Mouse (Mus musculus) stomach, postnatal 0 days (tissue): ENCODE measurements around the gene 4930415O20Rik. TPM values are rescaled to one million over a fixed set of nuclear protein-coding genes. Genes with fewer than 3 reads are reported as not detected.

Experiments used
- ATAC-seq: fragments of 200-750 bp; cut with Nextera tagmentation; 2 replicates; pipeline ENCODE4 v1.8.0; 2017; ENCODE audit not compliant: low FRiP score, low TSS enrichment
- DNase-seq: peaks from one replicate; pipeline ENCODE4 v3.0.0-alpha.2; 2016; ENCODE audit warnings: low spot score
- H3K27ac ChIP-seq: fragments of 300-500 bp; sonication (generic); replicated peaks from 2 replicates; pipeline ENCODE4 v1.5.1; 2014; ENCODE audit warnings: mild to moderate bottlenecking, control low read depth
- H3K27me3 ChIP-seq: fragments of 300-500 bp; sonication (generic); 2 replicates; pipeline ENCODE4 v1.6.1; 2014; ENCODE audit warnings: low read length; ENCODE audit not compliant: control insufficient read depth, insufficient read depth
- H3K36me3 ChIP-seq: fragments of 300-500 bp; sonication (generic); 2 replicates; pipeline ENCODE4 v1.6.1; 2014; ENCODE audit warnings: low read length, mixed read lengths; ENCODE audit not compliant: control insufficient read depth, insufficient read depth
- H3K4me1 ChIP-seq: fragments of 300-500 bp; sonication (generic); replicated peaks from 2 replicates; pipeline ENCODE4 v1.6.1; 2014; ENCODE audit warnings: antibody characterized with exemption; ENCODE audit not compliant: control insufficient read depth, insufficient read depth
- H3K4me2 ChIP-seq: fragments of 300-500 bp; sonication (generic); replicated peaks from 2 replicates; pipeline ENCODE4 v1.6.1; 2014; ENCODE audit warnings: low read depth, mild to moderate bottlenecking, control low read depth, moderate library complexity
- H3K4me3 ChIP-seq: fragments of 300-500 bp; sonication (generic); 2 replicates; pipeline ENCODE4 v1.5.1; 2014; ENCODE audit warnings: low read depth, low read length, control low read depth
- H3K9ac ChIP-seq: fragments of 300-500 bp; sonication (generic); 2 replicates; pipeline ENCODE4 v1.6.1; 2014; ENCODE audit warnings: mild to moderate bottlenecking, low read length, control low read depth, mixed read lengths
- H3K9me3 ChIP-seq: fragments of 300-500 bp; sonication (generic); 2 replicates; pipeline ENCODE4 v1.6.1; 2016; ENCODE audit warnings: low read length; ENCODE audit not compliant: control insufficient read depth
- CTCF ChIP-seq: IDR thresholded peaks from 2 replicates; pipeline ENCODE4 v1.5.1; 2016; ENCODE audit warnings: antibody characterized with exemption, low read depth, mild to moderate bottlenecking, moderate library complexity
- EP300 ChIP-seq: optimal IDR thresholded peaks from 2 replicates; pipeline ENCODE3; 2016; ENCODE audit warnings: antibody characterized with exemption
- WGBS: fragments of 180-500 bp; shearing (Covaris S2); extraction: QIAGEN DNeasy Blood & Tissue Kit; methylation state at CpG from one replicate; pipeline ENCODE4 v1.1.7; 2014; 5-methylcytosine and 5-hydroxymethylcytosine counted together
- polyA plus RNA-seq: library from polyadenylated mRNA; unstranded; fragments of >200 nt; fragmentation: Nextera tagmentation; extraction: Ambion mirVana; gene quantifications from 2 replicates; pipeline ENCODE4 v1.2.1, GENCODE M21; 2015

Gene 4930415O20Rik
- polyA plus RNA-seq, 1 experiment from 2014 or later, result 0.36 TPM

DNA sequence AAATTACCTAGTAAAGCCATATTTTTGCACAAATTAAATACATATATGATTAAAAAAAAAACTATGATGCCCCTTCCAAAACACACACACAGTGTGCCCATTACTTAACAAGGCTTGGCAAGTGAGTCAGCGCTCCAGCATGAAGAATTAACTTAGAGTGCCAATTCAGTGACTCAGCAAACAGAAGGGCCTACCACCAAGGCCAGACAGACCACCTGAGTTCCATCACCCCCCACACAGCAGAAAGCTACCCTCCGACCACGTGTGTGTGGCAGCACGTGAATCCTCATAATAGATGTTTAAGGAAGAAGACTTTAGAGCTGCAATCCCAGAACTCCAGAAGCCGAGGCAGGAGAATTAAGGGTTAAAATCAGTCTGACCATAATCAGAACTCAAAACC lies 38.5 kb upstream of the 4930415O20Rik start:
- H3K9me3 ChIP-seq, result no peaks in the 10 kb centered on the region
- no peak for TF ChIP-seq CTCF
- no peak for TF ChIP-seq EP300
- peak overlapping the region; percentile 77 for H3K4me2 ChIP-seq
- H3K27ac ChIP-seq, result no peak overlapping the region
- H3K9ac ChIP-seq, result peak overlapping the region; percentile 93; the same call in 1 of the 2 replicates
- H3K36me3 ChIP-seq, result peaks cover 13% of the 10 kb centered on the region
- H3K27me3 ChIP-seq, result no peaks in the 10 kb centered on the region
- no peak for ATAC-seq
- H3K4me3 ChIP-seq, result peak overlapping the region; percentile 80
- 19% methylated on average over 5 of the region's 5 CpGs for WGBS
- 0 out of 2 replicates have a peak, but pooled peaks cover 3% of the 10 kb centered on the region for H3K4me1 ChIP-seq
- no peak for DNase-seq

DNA sequence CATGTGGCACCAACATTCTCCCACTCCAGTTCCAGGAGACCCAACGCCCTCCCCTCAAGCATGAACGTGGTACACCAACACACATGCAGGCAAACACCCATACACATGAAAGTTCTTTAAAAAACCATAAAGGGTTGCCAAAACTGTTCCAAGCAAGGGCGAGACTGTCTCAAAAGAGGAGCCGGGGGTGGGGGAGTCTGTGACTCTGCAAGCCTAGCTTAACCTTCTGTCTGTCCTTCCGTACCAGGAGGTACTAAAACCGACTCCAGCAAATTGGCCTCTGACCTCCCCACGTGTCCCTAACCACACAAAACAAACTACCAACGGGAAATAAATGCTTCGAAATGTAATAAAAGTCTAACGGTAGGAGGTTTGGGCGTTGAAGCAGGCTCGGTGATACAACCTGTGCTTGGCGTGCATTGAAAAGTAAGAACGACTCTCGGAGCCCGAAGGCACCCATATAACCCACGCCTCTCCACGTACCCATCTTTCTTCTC lies 37.7 kb upstream of the 4930415O20Rik start:
- Histone ChIP-seq H3K4me3 (peak overlapping the region; percentile 80), H3K27ac (peak overlapping the region; percentile 45; the same call in 1 of the 2 replicates), H3K4me1 (0 out of 2 replicates have a peak, but pooled peaks cover 3% of the 10 kb centered on the region), H3K36me3 (peaks cover 6% of the 10 kb centered on the region), H3K9ac (peak overlapping the region; percentile 93), H3K9me3 (no peaks in the 10 kb centered on the region), H3K27me3 (no peaks in the 10 kb centered on the region), H3K4me2 (peak overlapping the region; percentile 77)
- DNase-seq, result peak; percentile 26
- ATAC-seq, result no peak
- under 1% methylated on average over 18 of the region's 18 CpGs for WGBS
- TF ChIP-seq EP300, result no peak

DNA sequence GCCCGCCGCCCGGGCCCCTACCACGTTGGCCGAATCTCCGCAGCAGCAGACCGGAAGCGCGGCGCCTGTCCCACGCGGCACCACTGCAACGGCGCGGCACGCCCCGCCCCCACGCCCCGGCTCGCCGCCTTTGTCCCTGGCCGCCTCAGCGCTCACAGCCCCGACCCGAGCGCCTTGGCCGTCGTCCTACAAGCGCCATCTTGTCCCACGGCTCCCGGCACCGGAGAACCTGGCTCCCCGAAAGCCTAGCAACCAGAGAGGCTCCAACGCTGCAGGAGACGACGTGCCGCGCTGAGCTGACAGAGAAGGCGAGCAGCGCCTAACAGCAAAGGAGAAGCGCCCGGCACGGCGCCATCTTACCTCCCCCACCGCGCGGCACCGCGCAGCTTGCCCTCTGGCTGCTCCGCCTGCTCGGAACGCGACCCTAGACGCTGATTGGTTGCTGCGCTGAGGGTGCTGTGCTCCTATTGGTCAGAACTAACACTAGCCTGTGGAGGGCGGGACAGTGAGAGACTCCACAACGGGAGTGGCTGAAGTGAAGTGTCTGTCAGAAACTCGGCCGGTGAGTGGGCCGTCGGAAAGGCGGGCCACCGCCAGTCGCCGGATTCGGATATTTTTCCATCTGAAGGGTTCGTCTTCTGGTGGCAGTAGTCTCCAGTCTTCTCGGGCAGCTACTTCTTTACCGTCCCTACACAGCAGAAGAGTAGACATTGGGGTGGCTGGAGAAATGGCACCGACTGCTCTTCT lies 36.8 kb upstream of the 4930415O20Rik start, which contains the start of gene Kansl2:
Gene Kansl2, minus strand, starts transcription at position 384 of the 747 bp plus-strand sequence.
- WGBS, result under 1% methylated on average over 68 of the region's 70 CpGs
- Histone ChIP-seq H3K27ac (peak within 1 kb of the TSS; percentile 99), H3K27me3 (no peaks in the 10 kb centered on the region), H3K4me1 (0 out of 2 replicates have a peak, but pooled peaks cover 3% of the 10 kb centered on the region), H3K9me3 (no peaks in the 10 kb centered on the region), H3K9ac (peak within 1 kb of the TSS; percentile 93), H3K4me2 (peak within 1 kb of the TSS; percentile 77), H3K36me3 (peaks cover 4% of the 10 kb centered on the region), H3K4me3 (peak within 1 kb of the TSS; percentile 80)
- DNase-seq (peak; percentile 97), ATAC-seq (peak; percentile 100)
- peak; percentile 44 for TF ChIP-seq EP300
- peak; percentile 31; the same call in 1 of the 2 replicates for TF ChIP-seq CTCF

DNA sequence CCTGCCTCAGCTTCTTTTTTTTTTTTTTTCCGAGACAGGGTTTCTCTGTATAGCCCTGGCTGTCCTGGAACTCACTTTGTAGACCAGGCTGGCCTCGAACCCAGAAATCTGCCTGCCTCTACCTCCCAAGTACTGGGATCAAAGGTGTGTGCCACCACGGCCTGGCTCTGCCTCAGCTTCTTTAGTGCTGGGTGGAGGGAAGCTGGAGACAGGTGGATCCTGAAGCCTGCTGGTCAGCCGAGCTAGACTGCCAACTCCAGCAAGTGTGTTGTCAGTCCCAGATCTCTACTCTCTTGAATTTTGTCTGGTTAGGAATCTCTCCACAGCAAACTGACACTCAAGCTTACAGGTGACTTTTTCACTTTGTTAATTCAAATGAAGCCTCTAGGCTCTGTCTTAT lies 34.9 kb upstream of the 4930415O20Rik start:
- no peaks in the 10 kb centered on the region for H3K27me3 ChIP-seq
- no peak overlapping the region for H3K9ac ChIP-seq
- H3K36me3 ChIP-seq, result no peaks in the 10 kb centered on the region; the same call in 1 of the 2 replicates
- 91% methylated on average over 3 of the region's 4 CpGs for WGBS
- H3K4me3 ChIP-seq, result no peak overlapping the region
- DNase-seq (no peak), ATAC-seq (no peak)
- H3K4me2 ChIP-seq, result no peak overlapping the region
- no peak for TF ChIP-seq CTCF
- no peak for TF ChIP-seq EP300
- H3K9me3 ChIP-seq, result no peaks in the 10 kb centered on the region
- no peak overlapping the region for H3K27ac ChIP-seq
- 0 out of 2 replicates have a peak, but pooled peaks cover 3% of the 10 kb centered on the region for H3K4me1 ChIP-seq

DNA sequence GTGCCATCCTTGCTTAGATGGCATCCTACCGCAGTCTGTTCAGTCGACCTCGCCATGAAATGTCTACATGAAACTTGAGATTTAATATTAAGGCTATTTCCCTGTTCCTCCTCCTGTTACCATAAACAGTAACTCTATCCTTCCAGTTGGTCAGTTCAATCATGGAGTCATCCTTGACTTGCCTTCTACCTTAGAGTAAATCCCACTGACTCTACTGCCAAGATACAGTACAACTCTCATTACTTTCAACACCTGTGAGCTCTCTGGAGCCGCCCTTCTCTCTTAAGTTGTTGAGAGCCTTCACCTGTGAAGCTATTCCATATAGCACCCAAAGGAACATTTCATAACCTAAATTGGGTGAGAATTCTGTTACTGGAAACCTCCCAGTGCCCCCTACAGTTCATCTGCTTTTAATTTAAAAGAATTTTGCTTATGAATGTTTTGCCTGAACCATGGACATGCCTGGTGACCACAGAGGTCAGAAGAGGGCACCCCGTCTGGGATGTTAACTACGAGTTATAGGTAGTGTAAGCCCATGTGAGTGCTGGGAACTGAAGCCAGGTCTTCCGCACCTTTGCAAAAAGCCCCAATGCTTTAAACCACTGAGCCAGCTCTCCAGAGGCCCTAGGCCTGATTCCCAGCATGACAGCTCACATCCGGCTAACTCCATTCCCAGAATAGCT lies 33.8 kb upstream of the 4930415O20Rik start:
- ATAC-seq (no peak), DNase-seq (no peak)
- H3K4me1 ChIP-seq, result 0 out of 2 replicates have a peak, but pooled peaks cover 3% of the 10 kb centered on the region
- H3K4me2 ChIP-seq, result no peak overlapping the region
- no peak overlapping the region for H3K27ac ChIP-seq
- no peaks in the 10 kb centered on the region for H3K9me3 ChIP-seq
- 83% methylated on average over 8 of the region's 8 CpGs for WGBS
- H3K4me3 ChIP-seq, result no peak overlapping the region
- H3K36me3 ChIP-seq, result no peaks in the 10 kb centered on the region
- H3K27me3 ChIP-seq, result no peaks in the 10 kb centered on the region
- no peak overlapping the region for H3K9ac ChIP-seq
- TF ChIP-seq EP300, result no peak
- no peak for TF ChIP-seq CTCF
